Mouse (Mus musculus): Measurements from ENCODE around the gene Actl6a.
"Not testable (repeated sequence)": the region's sequence is repeated elsewhere in the genome, so short reads cannot be mapped to it uniquely, and the experiment has no call there.

Gene Actl6a

GRCm38 (mm10) chr3:32694737-32695582, 11.1 kb upstream of the Actl6a start:
- no peak for DNase-seq

GRCm38 (mm10) chr3:32695583-32695980, 10.5 kb upstream of the Actl6a start:
- no peak for DNase-seq

GRCm38 (mm10) chr3:32698228-32698863, 7.8 kb upstream of the Actl6a start:
- DNase-seq = peak; percentile 91

GRCm38 (mm10) chr3:32704021-32704420, 2.1 kb upstream of the Actl6a start:
- DNase-seq = not testable (repeated sequence)

- DNase-seq = not testable (repeated sequence)
These were observed 1.5 kb upstream of the Actl6a start for GRCm38 (mm10) chr3:32704632-32705031.

GRCm38 (mm10) chr3:32708052-32708367, 1.9 kb downstream of the Actl6a start:
- no peak for DNase-seq

GRCm38 (mm10) chr3:32708368-32709231, 2.5 kb downstream of the Actl6a start:
- DNase-seq = peak; percentile 97

- DNase-seq = no peak
These were observed 3.3 kb downstream of the Actl6a start for GRCm38 (mm10) chr3:32709388-32709787.

- no peak for DNase-seq
These were observed 7.6 kb downstream of the Actl6a start for GRCm38 (mm10) chr3:32713711-32714110.

- DNase-seq = not testable (repeated sequence)
These were observed 11.3 kb downstream of the Actl6a start for GRCm38 (mm10) chr3:32717403-32717802.

GRCm38 (mm10) chr3:32718271-32718670, 12.2 kb downstream of the Actl6a start:
- DNase-seq = no peak

GRCm38 (mm10) chr3:32724191-32724590, 18.1 kb downstream of the Actl6a start:
- DNase-seq = no peak

- DNase-seq = no peak
These were observed 19.9 kb downstream of the Actl6a start for GRCm38 (mm10) chr3:32725951-32726350.

- no peak for DNase-seq
These were observed 21.8 kb downstream of the Actl6a start for GRCm38 (mm10) chr3:32727861-32728260.

- DNase-seq = peak; percentile 99
These were observed 30.4 kb downstream of the Actl6a start, which contains the start of gene Ndufb5 for GRCm38 (mm10) chr3:32736244-32737171. Gene Ndufb5, plus strand, starts transcription at chr3:32736990.

GRCm38 (mm10) chr3:32737172-32737655, 31.1 kb downstream of the Actl6a start, which contains the start of gene Mrpl47:
Gene Mrpl47, minus strand, starts transcription at chr3:32737605.
- no peak for DNase-seq

- DNase-seq = no peak
These were observed 32.5 kb downstream of the Actl6a start for GRCm38 (mm10) chr3:32738549-32738948.

GRCm38 (mm10) chr3:32742276-32742780, 36.2 kb downstream of the Actl6a start:
- no peak for DNase-seq

GRCm38 (mm10) chr3:32745001-32745400, 38.9 kb downstream of the Actl6a start:
- no peak for DNase-seq

- DNase-seq = not testable (repeated sequence)
These were observed 39.3 kb downstream of the Actl6a start for GRCm38 (mm10) chr3:32745426-32745825.

GRCm38 (mm10) chr3:32748384-32748783, 42.3 kb downstream of the Actl6a start:
- DNase-seq = peak; percentile 34

Measured in right cerebral cortex, adult 18-20 months (tissue).